Comparison of ENCODE assay signal across 15 mouse cellular contexts in genomic region chr3:137552472-137553336, GRCm38 (mm10).
DNase-seq lines count a peak whose midpoint lies in the region; ATAC-seq and TF ChIP-seq lines count a peak whose summit lies in the region.
"Had no signal": no experiment of that assay in that cellular context is flagged by ENCODE, and none has a peak within 500 bp of the region (broad histone marks: within the 10 kb centered on the region; RNA-seq: fewer than 3 reads in every experiment).

No protein-coding gene starts in this region.

- no peak for TF ChIP-seq CTCF in CH12.LX (conservative IDR thresholded peaks at IDR 0.05 in 1 of 2, IDR thresholded peaks at IDR 0.05 in 1 of 2; ENCODE audit: low read depth in 2 of 2, low read length in 2 of 2)
- no peak for TF ChIP-seq CTCF in embryonic fibroblast, embryonic 13.5 days (IDR thresholded peaks at IDR 0.05; ENCODE audit: borderline replicate concordance, insufficient read depth, low read length)

- no peak overlapping the region for H3K4me3 ChIP-seq in limb, embryonic 12.5 days (replicated peaks)
- no peak overlapping the region for H3K4me3 ChIP-seq in limb, embryonic 10.5 days
- no peak overlapping the region for H3K4me3 ChIP-seq in CH12.LX (replicated peaks in 1 of 3; ENCODE audit: low read depth in 2 of 3, low read length in 2 of 3, poor library complexity in 1 of 3)
- no peak overlapping the region for H3K4me3 ChIP-seq in embryonic fibroblast, embryonic 13.5 days (ENCODE audit: insufficient read depth, low read length)
- no peak overlapping the region for H3K4me3 ChIP-seq in forebrain, embryonic 15.5 days
- H3K4me3 ChIP-seq in midbrain, embryonic 13.5 days (replicated peaks) = no peak overlapping the region
- H3K4me3 ChIP-seq: liver, embryonic 12.5 days; lung, embryonic 15.5 days; neural tube, embryonic 12.5 days had no signal

- H3K9me3 ChIP-seq in limb, embryonic 12.5 days = no peaks in the 10 kb centered on the region
- no peaks in the 10 kb centered on the region for H3K9me3 ChIP-seq in limb, embryonic 10.5 days (replicated peaks)
- H3K9me3 ChIP-seq in CH12.LX (replicated peaks; ENCODE audit: low read length) = no peaks in the 10 kb centered on the region
- no peaks in the 10 kb centered on the region for H3K9me3 ChIP-seq in forebrain, embryonic 15.5 days
- no peaks in the 10 kb centered on the region for H3K9me3 ChIP-seq in midbrain, embryonic 13.5 days
- H3K9me3 ChIP-seq: liver, embryonic 12.5 days; lung, embryonic 15.5 days; neural tube, embryonic 12.5 days had no signal

- dilution Hi-C loops in CH12.LX (cut with MboI; ENCODE audit: extremely low pct_ligation_motif_present, extremely low pct_unique_long_range_greater_than_20kb, low sequenced_read_pairs) = no loop called here

- peak; percentile 86 for TF ChIP-seq EP300 in CH12.LX (IDR thresholded peaks at IDR 0.05; ENCODE audit: low read length)

- DNase-seq in limb, embryonic 10.5 days (ENCODE audit: low spot score) = no peak
- DNase-seq in CH12.LX (ENCODE audit: extremely low read depth) = peak; percentile 71
- no peak for DNase-seq in thymus, postnatal 10 days (ENCODE audit: low spot score in 2 of 2)
- DNase-seq: embryo, embryonic 11 days; gastrocnemius, postnatal 25 days; kidney, postnatal 25 days; thymus, adult 2 months had no signal

- peaks cover 7% of the 10 kb centered on the region for H3K27me3 ChIP-seq in limb, embryonic 12.5 days
- peaks cover 21% of the 10 kb centered on the region for H3K27me3 ChIP-seq in limb, embryonic 10.5 days (ENCODE audit: low read depth, poor library complexity, severe bottlenecking)
- H3K27me3 ChIP-seq in CH12.LX (replicated peaks) = no peaks in the 10 kb centered on the region
- H3K27me3 ChIP-seq in forebrain, embryonic 15.5 days = no peaks in the 10 kb centered on the region
- peaks cover 54% of the 10 kb centered on the region for H3K27me3 ChIP-seq in midbrain, embryonic 13.5 days
- H3K27me3 ChIP-seq: liver, embryonic 12.5 days; lung, embryonic 15.5 days; neural tube, embryonic 12.5 days had no signal

- in situ Hi-C loops in CH12.LX (cut with MboI; ENCODE audit: low pct_ligation_motif_present, low pct_unique_long_range_greater_than_20kb, low sequenced_read_pairs) = no loop called here

- no peaks in the 10 kb centered on the region for H3K79me2 ChIP-seq in CH12.LX (replicated peaks; ENCODE audit: control insufficient read depth, extremely low read depth, insufficient read depth, poor library complexity, severe bottlenecking)

- no peak overlapping the region for H3K27ac ChIP-seq in limb, embryonic 12.5 days
- H3K27ac ChIP-seq in limb, embryonic 10.5 days = no peak overlapping the region
- H3K27ac ChIP-seq in CH12.LX (ENCODE audit: insufficient read depth, low read depth) = no peak overlapping the region
- H3K27ac ChIP-seq in embryonic fibroblast, embryonic 13.5 days (ENCODE audit: insufficient read depth, low read length) = peak overlapping the region; percentile 83
- no peak overlapping the region for H3K27ac ChIP-seq in forebrain, embryonic 15.5 days (replicated peaks)
- no peak overlapping the region for H3K27ac ChIP-seq in midbrain, embryonic 13.5 days
- H3K27ac ChIP-seq: liver, embryonic 12.5 days; lung, embryonic 15.5 days; neural tube, embryonic 12.5 days had no signal

- WGBS in limb, embryonic 12.5 days = 50% methylated on average over 12 of the region's 12 CpGs
- WGBS in limb, embryonic 10.5 days = 81% methylated on average over 12 of the region's 12 CpGs
- WGBS in forebrain, embryonic 15.5 days = 80% methylated on average over 12 of the region's 12 CpGs
- 89% methylated on average over 12 of the region's 12 CpGs for WGBS in midbrain, embryonic 13.5 days

- 0 out of 2 replicates have a peak, but pooled peaks have one; percentile 46 for ATAC-seq in limb, embryonic 12.5 days (ENCODE audit: insufficient number of reproducible peaks, insufficient read depth, low FRiP score, low TSS enrichment, low read depth)
- no peak for ATAC-seq in forebrain, embryonic 15.5 days (replicated peaks)
- ATAC-seq in midbrain, embryonic 13.5 days = no peak
- ATAC-seq: liver, embryonic 12.5 days; midbrain, embryonic 16.5 days had no signal

- peaks cover 12% of the 10 kb centered on the region for H3K4me1 ChIP-seq in limb, embryonic 12.5 days (replicated peaks)
- H3K4me1 ChIP-seq in limb, embryonic 10.5 days = peaks cover 9% of the 10 kb centered on the region
- H3K4me1 ChIP-seq in CH12.LX (ENCODE audit: control insufficient read depth in 1 of 2, insufficient read depth in 2 of 2) = peaks cover 7 to 17% of the 10 kb centered on the region in 2 experiments
- H3K4me1 ChIP-seq in embryonic fibroblast, embryonic 13.5 days (ENCODE audit: control insufficient read depth, insufficient read depth, low read length) = peaks cover 8% of the 10 kb centered on the region; the same call in 1 of the 2 replicates
- H3K4me1 ChIP-seq in forebrain, embryonic 15.5 days = peaks cover 5% of the 10 kb centered on the region
- peaks cover 7% of the 10 kb centered on the region for H3K4me1 ChIP-seq in midbrain, embryonic 13.5 days (replicated peaks)
- H3K4me1 ChIP-seq: liver, embryonic 12.5 days had no signal

- TF ChIP-seq POLR2A in CH12.LX (IDR thresholded peaks at IDR 0.05; ENCODE audit: low read depth, low read length) = no peak
- TF ChIP-seq POLR2A in embryonic fibroblast, embryonic 13.5 days (IDR thresholded peaks at IDR 0.05; ENCODE audit: low read depth, low read length) = no peak

- H3K9ac ChIP-seq in limb, embryonic 12.5 days (replicated peaks) = no peak overlapping the region
- no peak overlapping the region for H3K9ac ChIP-seq in CH12.LX (ENCODE audit: insufficient read depth, low read depth)
- no peak overlapping the region for H3K9ac ChIP-seq in forebrain, embryonic 15.5 days (replicated peaks)
- no peak overlapping the region for H3K9ac ChIP-seq in midbrain, embryonic 13.5 days (replicated peaks)
- H3K9ac ChIP-seq: liver, embryonic 12.5 days; lung, embryonic 15.5 days; neural tube, embryonic 12.5 days had no signal

- no peaks in the 10 kb centered on the region for H3K36me3 ChIP-seq in limb, embryonic 12.5 days
- H3K36me3 ChIP-seq in limb, embryonic 10.5 days = no peaks in the 10 kb centered on the region
- no peaks in the 10 kb centered on the region for H3K36me3 ChIP-seq in CH12.LX (replicated peaks in 1 of 2; ENCODE audit: control insufficient read depth in 1 of 2, insufficient read depth in 1 of 2, low read length in 1 of 2)
- no peaks in the 10 kb centered on the region for H3K36me3 ChIP-seq in forebrain, embryonic 15.5 days
- H3K36me3 ChIP-seq in midbrain, embryonic 13.5 days = no peaks in the 10 kb centered on the region
- H3K36me3 ChIP-seq: liver, embryonic 12.5 days; lung, embryonic 15.5 days; neural tube, embryonic 12.5 days had no signal

- no peak for TF ChIP-seq RAD21 in CH12.LX (IDR thresholded peaks at IDR 0.05; ENCODE audit: low read depth, low read length)

- no peak overlapping the region for H3K4me2 ChIP-seq in limb, embryonic 12.5 days
- no peak overlapping the region; the same call in 1 of the 2 replicates for H3K4me2 ChIP-seq in CH12.LX (ENCODE audit: insufficient read depth, low read depth, poor library complexity, severe bottlenecking)
- no peak overlapping the region for H3K4me2 ChIP-seq in forebrain, embryonic 15.5 days (replicated peaks)
- no peak overlapping the region for H3K4me2 ChIP-seq in midbrain, embryonic 13.5 days (replicated peaks)
- H3K4me2 ChIP-seq: liver, embryonic 12.5 days; lung, embryonic 15.5 days; neural tube, embryonic 12.5 days had no signal

TF ChIP-seq in CH12.LX, 34 proteins besides CTCF, POLR2A, EP300 and RAD21 (continues in another document):
- no peak for TF ChIP-seq GABPA (IDR thresholded peaks at IDR 0.05; ENCODE audit: insufficient replicate concordance, low read depth, low read length)
- peak; percentile 85 for TF ChIP-seq ETS1 (conservative IDR thresholded peaks at IDR 0.05; ENCODE audit: low read depth, low read length)
- no peak for TF ChIP-seq KAT2A (IDR thresholded peaks at IDR 0.05; ENCODE audit: insufficient replicate concordance, low read length)
- TF ChIP-seq JUND (conservative IDR thresholded peaks at IDR 0.05; ENCODE audit: low read depth, low read length) = peak; percentile 85; the same call in 1 of the 2 replicates
- peak; percentile 92 for TF ChIP-seq BHLHE40 (IDR thresholded peaks at IDR 0.05; ENCODE audit: low read depth, low read length)
- peak; percentile 95 for TF ChIP-seq IRF4 (IDR thresholded peaks at IDR 0.05; ENCODE audit: low read depth, low read length)
- no peak for TF ChIP-seq UBTF (IDR thresholded peaks at IDR 0.05; ENCODE audit: low read depth, low read length)
- TF ChIP-seq USF2 (conservative IDR thresholded peaks at IDR 0.05; ENCODE audit: low read depth, low read length) = peak; percentile 38
- TF ChIP-seq USF1 (IDR thresholded peaks at IDR 0.05; ENCODE audit: low read depth, low read length) = no peak
- TF ChIP-seq ZC3H11A (IDR thresholded peaks at IDR 0.05; ENCODE audit: low read depth, low read length) = no peak
- no peak for TF ChIP-seq NRF1 (IDR thresholded peaks at IDR 0.05; ENCODE audit: low read depth, low read length)
- TF ChIP-seq POLR2AphosphoS2 (IDR thresholded peaks at IDR 0.05; ENCODE audit: low read depth, low read length) = no peak
- TF ChIP-seq MAFK (IDR thresholded peaks at IDR 0.05; ENCODE audit: insufficient replicate concordance, low read length) = peak; percentile 74; the same call in 1 of the 2 replicates
- no peak for TF ChIP-seq PAX5 (IDR thresholded peaks at IDR 0.05; ENCODE audit: low read length)
- no peak for TF ChIP-seq ZMIZ1 (IDR thresholded peaks at IDR 0.05; ENCODE audit: low read depth, low read length)
- TF ChIP-seq E2F4 (IDR thresholded peaks at IDR 0.05; ENCODE audit: insufficient replicate concordance, low read depth, low read length) = no peak
- TF ChIP-seq ELF1 (IDR thresholded peaks at IDR 0.05; ENCODE audit: low read depth, low read length) = no peak
- TF ChIP-seq RCOR1 (conservative IDR thresholded peaks at IDR 0.05; ENCODE audit: low read depth, low read length) = no peak; the same call in 1 of the 2 replicates
- TF ChIP-seq ZKSCAN1 (IDR thresholded peaks at IDR 0.05; ENCODE audit: borderline replicate concordance, low read depth, low read length) = no peak
- no peak for TF ChIP-seq SMC3 (IDR thresholded peaks at IDR 0.05; ENCODE audit: low read depth, low read length)
- no peak for TF ChIP-seq TBP (conservative IDR thresholded peaks at IDR 0.05; ENCODE audit: low read depth, low read length)
- peak; percentile 52; the same call in 1 of the 2 replicates for TF ChIP-seq TCF12 (IDR thresholded peaks at IDR 0.05; ENCODE audit: low read depth, low read length)
- peak; percentile 23; the same call in 1 of the 2 replicates for TF ChIP-seq MAX (IDR thresholded peaks at IDR 0.05; ENCODE audit: low read length)
- TF ChIP-seq NELFE (IDR thresholded peaks at IDR 0.05; ENCODE audit: low read depth, low read length) = no peak
- TF ChIP-seq CHD2 (IDR thresholded peaks at IDR 0.05; ENCODE audit: low read length) = peak; percentile 35; the same call in 1 of the 2 replicates
- 0 out of 2 replicates have a peak, but pooled peaks have one; percentile 23 for TF ChIP-seq MAZ (IDR thresholded peaks at IDR 0.05; ENCODE audit: low read depth, low read length)
- no peak for TF ChIP-seq SIN3A (IDR thresholded peaks at IDR 0.05; ENCODE audit: low read length)
